Mouse (Mus musculus): Measurements from ENCODE around the gene Eya4. TPM values are rescaled to one million over a fixed set of nuclear protein-coding genes. Genes with fewer than 3 reads are reported as not detected.

Gene Eya4
- polyA plus RNA-seq, 1 experiment from 2014 or later = 0.49 TPM

DNA sequence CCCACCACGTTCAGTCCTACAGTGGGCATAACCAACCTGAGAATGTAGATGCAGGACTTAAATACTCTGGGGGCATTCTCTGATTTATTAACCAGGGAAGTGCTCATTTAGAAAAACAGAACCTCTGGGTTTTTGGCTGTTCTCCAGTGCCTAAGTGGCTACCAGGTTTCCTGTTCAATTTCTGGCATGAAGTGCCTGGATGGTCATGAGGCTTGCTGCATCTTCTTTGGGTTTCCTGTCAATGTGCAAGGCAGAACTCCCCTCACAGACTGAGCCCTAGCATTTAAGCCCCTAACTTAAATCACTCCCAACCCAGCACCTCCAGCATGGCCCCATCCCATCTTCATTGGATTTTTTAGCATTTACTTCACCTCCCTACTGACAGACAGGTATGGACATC, 13.3 kb downstream of the Eya4 start:
- no peak overlapping the region for H3K9ac ChIP-seq (ENCODE audit: low read depth, low read length)
- ATAC-seq = no peak
- H3K9me3 ChIP-seq (ENCODE audit: control insufficient read depth, low read length) = no peaks in the 10 kb centered on the region
- H3K36me3 ChIP-seq (ENCODE audit: control insufficient read depth, insufficient read depth, low read length) = no peaks in the 10 kb centered on the region
- H3K27me3 ChIP-seq (replicated peaks; ENCODE audit: control insufficient read depth, insufficient read depth, low read length) = no peaks in the 10 kb centered on the region
- no peak overlapping the region for H3K4me3 ChIP-seq (ENCODE audit: low read length)
- 75% methylated on average over 1 of the region's 1 CpGs for WGBS
- no peaks in the 10 kb centered on the region for H3K4me1 ChIP-seq (ENCODE audit: control insufficient read depth, insufficient read depth, low read depth, low read length)
- no peak overlapping the region for H3K27ac ChIP-seq (ENCODE audit: low read depth, low read length)
- H3K4me2 ChIP-seq (ENCODE audit: low read length) = no peak overlapping the region

DNA sequence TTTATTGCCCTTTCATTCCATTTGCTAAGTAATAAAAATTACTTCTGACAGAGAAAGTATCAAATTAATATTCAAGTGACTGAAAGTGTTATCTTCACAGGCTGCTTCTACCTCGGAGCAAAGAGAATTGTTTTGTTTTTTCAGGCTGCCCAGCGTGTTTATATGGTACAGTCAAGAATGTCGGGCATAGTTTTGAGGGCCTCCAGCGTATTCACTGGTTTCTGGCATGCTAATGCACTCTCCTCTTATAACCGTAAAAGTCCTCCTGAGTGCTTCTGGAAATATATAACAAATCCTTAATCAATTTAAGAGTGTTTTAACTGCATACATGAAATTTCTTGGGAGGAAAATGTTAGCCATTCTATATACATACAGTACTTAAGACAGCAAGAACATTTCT, 17.8 kb downstream of the Eya4 start:
- H3K27ac ChIP-seq (ENCODE audit: low read depth, low read length) = no peak overlapping the region
- H3K36me3 ChIP-seq (ENCODE audit: control insufficient read depth, insufficient read depth, low read length) = no peaks in the 10 kb centered on the region
- no peak for ATAC-seq
- no peak overlapping the region for H3K4me3 ChIP-seq (ENCODE audit: low read length)
- 69% methylated on average over 5 of the region's 5 CpGs for WGBS
- no peaks in the 10 kb centered on the region for H3K27me3 ChIP-seq (replicated peaks; ENCODE audit: control insufficient read depth, insufficient read depth, low read length)
- no peak overlapping the region for H3K9ac ChIP-seq (ENCODE audit: low read depth, low read length)
- H3K4me2 ChIP-seq (ENCODE audit: low read length) = no peak overlapping the region
- H3K4me1 ChIP-seq (ENCODE audit: control insufficient read depth, insufficient read depth, low read depth, low read length) = no peaks in the 10 kb centered on the region
- H3K9me3 ChIP-seq (ENCODE audit: control insufficient read depth, low read length) = no peaks in the 10 kb centered on the region

DNA sequence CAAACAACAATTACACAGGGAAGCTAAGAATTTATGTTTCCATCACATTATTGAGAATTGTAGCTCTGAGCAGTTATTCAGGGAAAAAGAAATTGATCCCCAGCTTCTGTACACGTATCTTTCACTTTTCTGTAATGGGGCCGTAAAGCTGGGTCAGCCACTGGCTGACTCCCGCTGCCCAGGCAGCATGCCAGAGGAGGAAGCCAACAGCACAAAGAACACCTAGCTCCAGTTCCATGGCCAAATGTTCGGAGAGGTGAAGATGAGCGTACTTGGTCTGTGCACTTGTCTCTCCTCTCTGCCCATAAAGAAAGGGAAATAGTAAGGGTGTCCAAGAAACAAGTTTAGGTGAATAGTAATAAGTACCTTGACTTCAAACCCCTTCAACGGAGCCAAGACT, 22.9 kb downstream of the Eya4 start:
- Histone ChIP-seq H3K4me1 (ENCODE audit: control insufficient read depth, insufficient read depth, low read depth, low read length) (no peaks in the 10 kb centered on the region), H3K4me3 (ENCODE audit: low read length) (no peak overlapping the region), H3K4me2 (ENCODE audit: low read length) (no peak overlapping the region), H3K9me3 (ENCODE audit: control insufficient read depth, low read length) (no peaks in the 10 kb centered on the region), H3K36me3 (ENCODE audit: control insufficient read depth, insufficient read depth, low read length) (no peaks in the 10 kb centered on the region), H3K27me3 (replicated peaks; ENCODE audit: control insufficient read depth, insufficient read depth, low read length) (no peaks in the 10 kb centered on the region), H3K27ac (ENCODE audit: low read depth, low read length) (no peak overlapping the region), H3K9ac (ENCODE audit: low read depth, low read length) (no peak overlapping the region)
- ATAC-seq = no peak
- 95% methylated on average over 6 of the region's 6 CpGs for WGBS

GRCm38 (mm10) chr10:23322275-23322674, 28.3 kb downstream of the Eya4 start:
- Histone ChIP-seq H3K27ac (ENCODE audit: low read depth, low read length) (no peak overlapping the region), H3K9me3 (ENCODE audit: control insufficient read depth, low read length) (no peaks in the 10 kb centered on the region), H3K4me3 (ENCODE audit: low read length) (no peak overlapping the region), H3K27me3 (replicated peaks; ENCODE audit: control insufficient read depth, insufficient read depth, low read length) (no peaks in the 10 kb centered on the region), H3K4me2 (ENCODE audit: low read length) (no peak overlapping the region), H3K4me1 (ENCODE audit: control insufficient read depth, insufficient read depth, low read depth, low read length) (no peaks in the 10 kb centered on the region), H3K9ac (ENCODE audit: low read depth, low read length) (no peak overlapping the region), H3K36me3 (ENCODE audit: control insufficient read depth, insufficient read depth, low read length) (no peaks in the 10 kb centered on the region)
- WGBS = 66% methylated on average over 4 of the region's 4 CpGs
- 0 out of 2 replicates have a peak, but pooled peaks have one; percentile 61 for ATAC-seq

DNA sequence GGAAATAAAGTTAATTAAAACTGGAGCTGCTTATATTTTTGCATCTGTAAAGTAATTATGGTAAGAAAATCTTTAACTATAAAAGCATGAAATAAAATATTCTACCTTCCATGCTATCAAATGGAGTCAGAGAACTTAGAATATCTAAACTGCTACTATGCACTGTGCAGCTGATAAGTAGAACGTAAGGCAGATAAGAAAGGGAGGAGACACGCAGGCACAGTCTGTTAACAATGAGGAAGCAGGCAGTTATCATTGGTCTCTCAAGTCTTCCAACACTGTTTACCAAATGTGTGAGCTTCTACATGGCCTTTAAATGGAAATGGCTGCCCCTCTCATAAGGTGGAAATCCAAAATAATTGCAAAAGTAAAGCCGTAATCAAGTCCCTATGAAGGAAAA, 55.0 kb downstream of the Eya4 start:
- no peak for ATAC-seq
- H3K27ac ChIP-seq (ENCODE audit: low read depth, low read length) = no peak overlapping the region
- no peaks in the 10 kb centered on the region for H3K27me3 ChIP-seq (replicated peaks; ENCODE audit: control insufficient read depth, insufficient read depth, low read length)
- H3K9ac ChIP-seq (ENCODE audit: low read depth, low read length) = no peak overlapping the region
- no peak overlapping the region for H3K4me3 ChIP-seq (ENCODE audit: low read length)
- H3K4me1 ChIP-seq (ENCODE audit: control insufficient read depth, insufficient read depth, low read depth, low read length) = no peaks in the 10 kb centered on the region
- H3K4me2 ChIP-seq (ENCODE audit: low read length) = no peak overlapping the region
- 92% methylated on average over 3 of the region's 3 CpGs for WGBS
- H3K36me3 ChIP-seq (ENCODE audit: control insufficient read depth, insufficient read depth, low read length) = no peaks in the 10 kb centered on the region
- H3K9me3 ChIP-seq (ENCODE audit: control insufficient read depth, low read length) = no peaks in the 10 kb centered on the region

- Histone ChIP-seq H3K4me1 (ENCODE audit: control insufficient read depth, insufficient read depth, low read depth, low read length) (no peaks in the 10 kb centered on the region), H3K27ac (ENCODE audit: low read depth, low read length) (no peak overlapping the region), H3K27me3 (replicated peaks; ENCODE audit: control insufficient read depth, insufficient read depth, low read length) (no peaks in the 10 kb centered on the region), H3K4me3 (ENCODE audit: low read length) (no peak overlapping the region), H3K9me3 (ENCODE audit: control insufficient read depth, low read length) (no peaks in the 10 kb centered on the region), H3K4me2 (ENCODE audit: low read length) (no peak overlapping the region), H3K9ac (ENCODE audit: low read depth, low read length) (no peak overlapping the region), H3K36me3 (ENCODE audit: control insufficient read depth, insufficient read depth, low read length) (no peaks in the 10 kb centered on the region)
- WGBS = 70% methylated on average over 7 of the region's 7 CpGs
- ATAC-seq = no peak
Observed at GRCm38 (mm10) chr10:23292495-23292894, 58.1 kb downstream of the Eya4 start.

GRCm38 (mm10) chr10:23277371-23277770, 73.2 kb downstream of the Eya4 start:
- Histone ChIP-seq H3K9ac (ENCODE audit: low read depth, low read length) (no peak overlapping the region), H3K27me3 (replicated peaks; ENCODE audit: control insufficient read depth, insufficient read depth, low read length) (no peaks in the 10 kb centered on the region), H3K4me3 (ENCODE audit: low read length) (no peak overlapping the region), H3K27ac (ENCODE audit: low read depth, low read length) (no peak overlapping the region), H3K4me2 (ENCODE audit: low read length) (no peak overlapping the region), H3K4me1 (ENCODE audit: control insufficient read depth, insufficient read depth, low read depth, low read length) (no peaks in the 10 kb centered on the region), H3K36me3 (ENCODE audit: control insufficient read depth, insufficient read depth, low read length) (no peaks in the 10 kb centered on the region), H3K9me3 (ENCODE audit: control insufficient read depth, low read length) (no peaks in the 10 kb centered on the region)
- no peak for ATAC-seq
- WGBS = 94% methylated on average over 3 of the region's 3 CpGs

- 46% methylated on average over 9 of the region's 9 CpGs for WGBS
- H3K27ac ChIP-seq (ENCODE audit: low read depth, low read length) = no peak overlapping the region
- ATAC-seq = peak; percentile 45; the same call in 1 of the 2 replicates
- no peak overlapping the region for H3K4me2 ChIP-seq (ENCODE audit: low read length)
- H3K36me3 ChIP-seq (ENCODE audit: control insufficient read depth, insufficient read depth, low read length) = no peaks in the 10 kb centered on the region
- no peaks in the 10 kb centered on the region for H3K27me3 ChIP-seq (replicated peaks; ENCODE audit: control insufficient read depth, insufficient read depth, low read length)
- H3K9ac ChIP-seq (ENCODE audit: low read depth, low read length) = no peak overlapping the region
- no peaks in the 10 kb centered on the region for H3K9me3 ChIP-seq (ENCODE audit: control insufficient read depth, low read length)
- no peak overlapping the region for H3K4me3 ChIP-seq (ENCODE audit: low read length)
- no peaks in the 10 kb centered on the region for H3K4me1 ChIP-seq (ENCODE audit: control insufficient read depth, insufficient read depth, low read depth, low read length)
Observed at GRCm38 (mm10) chr10:23271050-23271621, 79.5 kb downstream of the Eya4 start.

DNA sequence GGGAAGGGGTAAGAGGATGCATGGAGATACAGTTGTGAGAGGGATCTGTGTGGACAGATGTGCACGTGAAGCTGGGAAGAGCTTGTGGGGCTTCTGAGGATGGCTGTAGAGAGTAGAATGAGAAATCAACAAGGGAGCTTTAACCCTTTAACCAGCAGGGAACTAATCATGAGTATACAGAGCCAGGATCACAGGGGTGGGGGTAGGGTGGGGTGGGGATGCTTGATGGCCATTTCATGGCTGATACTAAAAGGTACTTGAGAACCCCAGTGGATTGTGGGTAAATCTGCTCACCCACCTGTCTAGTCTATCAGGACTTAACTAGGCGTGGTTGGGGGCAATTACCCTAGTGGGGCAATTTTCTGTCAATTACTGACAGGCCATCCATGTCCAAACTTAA, 80.1 kb downstream of the Eya4 start:
- no peak overlapping the region for H3K4me2 ChIP-seq (ENCODE audit: low read length)
- no peak overlapping the region for H3K27ac ChIP-seq (ENCODE audit: low read depth, low read length)
- no peak overlapping the region for H3K4me3 ChIP-seq (ENCODE audit: low read length)
- H3K36me3 ChIP-seq (ENCODE audit: control insufficient read depth, insufficient read depth, low read length) = no peaks in the 10 kb centered on the region
- H3K9ac ChIP-seq (ENCODE audit: low read depth, low read length) = no peak overlapping the region
- H3K9me3 ChIP-seq (ENCODE audit: control insufficient read depth, low read length) = no peaks in the 10 kb centered on the region
- ATAC-seq = no peak
- no peaks in the 10 kb centered on the region for H3K4me1 ChIP-seq (ENCODE audit: control insufficient read depth, insufficient read depth, low read depth, low read length)
- H3K27me3 ChIP-seq (replicated peaks; ENCODE audit: control insufficient read depth, insufficient read depth, low read length) = no peaks in the 10 kb centered on the region
- WGBS = 80% methylated on average over 2 of the region's 2 CpGs

DNA sequence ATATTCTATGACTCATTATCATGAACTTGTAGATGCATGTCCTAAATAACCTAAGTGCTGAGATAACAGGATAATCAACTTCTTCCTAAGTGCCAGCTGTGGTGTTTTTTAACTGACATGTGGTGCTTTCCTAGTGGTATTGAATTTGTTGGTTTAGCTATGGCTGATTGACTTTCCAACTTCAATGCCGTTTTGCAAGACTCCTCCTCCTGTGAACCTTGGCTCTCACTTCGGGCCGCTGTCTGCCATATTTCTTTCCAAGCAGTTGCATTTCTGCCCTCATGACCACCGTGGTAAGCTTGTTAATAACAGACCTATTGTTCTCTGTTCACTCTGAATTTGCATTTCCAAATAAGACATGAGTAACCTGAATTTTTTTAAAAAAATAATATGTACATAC, 98.4 kb downstream of the Eya4 start:
- ATAC-seq = no peak
- Histone ChIP-seq H3K9me3 (ENCODE audit: control insufficient read depth, low read length) (no peaks in the 10 kb centered on the region), H3K9ac (ENCODE audit: low read depth, low read length) (no peak overlapping the region), H3K27ac (ENCODE audit: low read depth, low read length) (no peak overlapping the region), H3K4me3 (ENCODE audit: low read length) (no peak overlapping the region), H3K36me3 (ENCODE audit: control insufficient read depth, insufficient read depth, low read length) (no peaks in the 10 kb centered on the region), H3K27me3 (replicated peaks; ENCODE audit: control insufficient read depth, insufficient read depth, low read length) (no peaks in the 10 kb centered on the region), H3K4me1 (ENCODE audit: control insufficient read depth, insufficient read depth, low read depth, low read length) (no peaks in the 10 kb centered on the region), H3K4me2 (ENCODE audit: low read length) (no peak overlapping the region)
- 62% methylated on average over 4 of the region's 4 CpGs for WGBS
